Mouse (Mus musculus): Measurements from ENCODE around the gene Wsb1. TPM values are rescaled to one million over a fixed set of nuclear protein-coding genes. Genes with fewer than 3 reads are reported as not detected.
A peak's percentile ranks its signal among the peaks of the same experiment; 100 is the strongest.

The Wsb1 gene
- polyA plus RNA-seq, 1 experiment: not detected

DNA sequence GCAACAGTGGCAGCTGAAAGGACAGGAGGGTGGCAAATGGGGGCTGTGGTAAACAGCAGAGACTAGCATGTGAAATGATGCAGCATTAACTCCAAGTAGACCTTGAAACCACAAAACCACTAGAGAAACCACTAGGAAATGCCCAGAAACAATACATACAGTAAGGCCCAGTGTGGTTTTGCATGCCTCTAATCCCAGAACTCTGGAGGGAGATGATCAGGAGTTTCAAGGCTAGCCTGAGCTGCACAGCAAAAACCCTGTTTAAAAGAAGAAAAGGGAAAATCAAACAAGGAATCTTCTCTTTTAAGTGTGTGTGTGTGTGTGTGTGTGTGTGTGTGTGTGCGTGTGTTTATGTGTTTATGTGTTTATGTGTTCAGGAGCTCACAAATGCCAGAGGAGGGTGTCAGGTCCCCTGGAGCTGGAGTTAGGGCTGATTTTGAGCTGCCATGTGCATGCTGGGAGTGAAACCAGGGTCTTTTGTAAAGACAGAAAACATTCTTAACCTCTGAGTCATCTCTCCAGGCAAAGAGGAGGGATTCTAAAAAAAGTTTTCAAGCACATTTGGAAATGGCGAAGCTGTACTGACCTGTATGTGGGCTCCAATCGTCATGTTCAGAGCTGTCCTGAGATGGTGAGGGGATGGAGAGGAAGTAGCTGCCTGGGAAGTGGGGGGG, 58.1 kb downstream of the Wsb1 start:
- 40% methylated on average over 3 of the region's 3 CpGs for WGBS
- Histone ChIP-seq H3K4me3 (ENCODE audit: insufficient read depth, low read depth, low read length) (no peak overlapping the region), H3K4me1 (ENCODE audit: control insufficient read depth, insufficient read depth, low read length) (peaks cover 14% of the 10 kb centered on the region), H3K27ac (ENCODE audit: insufficient read depth, low read depth, low read length) (no peak overlapping the region)
- no peak for TF ChIP-seq POLR2A (IDR thresholded peaks at IDR 0.05; ENCODE audit: insufficient read depth, low read depth, low read length)
- TF ChIP-seq CTCF (IDR thresholded peaks at IDR 0.05; ENCODE audit: insufficient read depth, low read depth, low read length): no peak

DNA sequence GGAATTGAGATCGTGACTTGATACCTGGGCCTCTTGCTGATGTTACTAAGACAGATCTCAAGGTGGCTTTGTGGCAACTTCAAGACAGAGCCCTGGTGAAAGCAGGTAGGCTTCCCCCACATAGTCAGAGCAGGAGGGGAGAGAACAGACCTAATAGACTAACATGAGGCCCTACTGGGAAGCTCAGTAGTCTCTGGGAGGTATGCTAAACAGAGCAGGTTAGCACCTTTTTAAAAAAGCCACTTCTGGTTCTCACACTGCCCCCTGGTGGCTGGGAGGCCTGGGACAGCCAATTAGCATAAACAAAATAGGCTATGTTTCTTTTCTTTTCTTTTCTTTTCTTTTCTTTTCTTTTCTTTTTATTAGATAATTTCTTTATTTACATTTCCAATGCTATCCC, 62.3 kb downstream of the Wsb1 start:
- no peak overlapping the region for H3K4me3 ChIP-seq (ENCODE audit: insufficient read depth, low read depth, low read length)
- TF ChIP-seq POLR2A (IDR thresholded peaks at IDR 0.05; ENCODE audit: insufficient read depth, low read depth, low read length): no peak
- TF ChIP-seq CTCF (IDR thresholded peaks at IDR 0.05; ENCODE audit: insufficient read depth, low read depth, low read length): no peak
- H3K4me1 ChIP-seq (ENCODE audit: control insufficient read depth, insufficient read depth, low read length): peaks cover 37% of the 10 kb centered on the region
- 83% methylated on average over 1 of the region's 1 CpGs for WGBS
- H3K27ac ChIP-seq (ENCODE audit: insufficient read depth, low read depth, low read length): no peak overlapping the region

DNA sequence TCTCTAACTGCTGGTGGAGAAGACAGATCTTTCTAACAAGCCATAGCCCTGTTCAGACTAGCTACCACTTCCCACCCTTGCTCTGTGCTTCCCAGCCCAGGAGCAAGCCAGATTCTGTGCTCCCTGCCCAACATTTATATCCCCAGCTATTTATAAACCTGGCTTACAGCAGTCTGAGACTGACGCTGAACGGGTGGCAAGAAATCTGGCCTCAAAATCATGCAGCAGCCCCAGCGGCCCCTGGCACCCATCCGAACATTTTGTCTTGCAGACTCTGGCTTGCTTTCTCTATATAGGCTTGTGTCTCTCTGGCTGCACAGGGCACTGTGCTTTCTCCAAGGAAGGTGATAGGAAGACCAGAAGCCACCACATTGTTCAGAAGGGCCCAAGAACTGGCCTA, 63.3 kb downstream of the Wsb1 start:
- Histone ChIP-seq H3K4me1 (ENCODE audit: control insufficient read depth, insufficient read depth, low read length) (peaks cover 30% of the 10 kb centered on the region), H3K4me3 (ENCODE audit: insufficient read depth, low read depth, low read length) (no peak overlapping the region), H3K27ac (ENCODE audit: insufficient read depth, low read depth, low read length) (peak overlapping the region; percentile 33; the same call in 1 of the 2 replicates)
- WGBS: 20% methylated on average over 4 of the region's 4 CpGs
- no peak for TF ChIP-seq CTCF (IDR thresholded peaks at IDR 0.05; ENCODE audit: insufficient read depth, low read depth, low read length)
- TF ChIP-seq POLR2A (IDR thresholded peaks at IDR 0.05; ENCODE audit: insufficient read depth, low read depth, low read length): no peak

DNA sequence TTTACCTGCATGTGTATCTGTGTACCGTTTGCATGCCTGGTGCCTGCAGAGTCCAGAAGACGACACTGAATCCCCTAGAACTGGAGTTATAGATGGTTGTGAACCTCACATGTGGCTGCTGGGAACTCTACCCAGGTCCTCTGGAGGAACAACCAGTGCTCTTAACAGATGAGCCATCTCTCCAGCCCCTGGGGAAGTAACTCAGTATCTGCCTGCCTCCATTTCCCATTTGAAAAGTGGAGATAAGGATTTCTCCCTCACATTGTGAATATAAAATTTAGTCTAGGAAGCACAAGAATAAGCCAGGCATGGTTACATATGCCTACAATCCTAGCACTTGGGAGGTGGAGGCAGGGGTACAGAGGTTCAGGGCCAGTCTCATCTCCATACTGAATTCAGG, 64.2 kb downstream of the Wsb1 start:
- 93% methylated on average over 2 of the region's 2 CpGs for WGBS
- peaks cover 30% of the 10 kb centered on the region for H3K4me1 ChIP-seq (ENCODE audit: control insufficient read depth, insufficient read depth, low read length)
- no peak overlapping the region for H3K4me3 ChIP-seq (ENCODE audit: insufficient read depth, low read depth, low read length)
- H3K27ac ChIP-seq (ENCODE audit: insufficient read depth, low read depth, low read length): 0 out of 2 replicates have a peak overlapping the region, but pooled peaks have one; percentile 33
- no peak for TF ChIP-seq POLR2A (IDR thresholded peaks at IDR 0.05; ENCODE audit: insufficient read depth, low read depth, low read length)
- TF ChIP-seq CTCF (IDR thresholded peaks at IDR 0.05; ENCODE audit: insufficient read depth, low read depth, low read length): no peak

Other genes with a start within 250 kb of the Wsb1 start
- not detected in 2 replicates for gene Ksr1, start 108.3 kb downstream of the Wsb1 start, polyA plus RNA-seq (2012; ENCODE audit: insufficient read depth, insufficient read length, low replicate concordance, missing spikeins)
- not detected in 2 replicates for gene Gm9964, start 42.2 kb upstream of the Wsb1 start, polyA plus RNA-seq (2012; ENCODE audit: insufficient read depth, insufficient read length, low replicate concordance, missing spikeins)
- gene Nf1, start 85.0 kb upstream of the Wsb1 start, polyA plus RNA-seq (2012; ENCODE audit: insufficient read depth, insufficient read length, low replicate concordance, missing spikeins): 163 TPM in 1 of 2 replicates, not detected in the other
- not detected in 2 replicates for gene Omg, start 249.4 kb upstream of the Wsb1 start, polyA plus RNA-seq (2012; ENCODE audit: insufficient read depth, insufficient read length, low replicate concordance, missing spikeins)

Measured in olfactory bulb, adult 2 months (tissue).